Mouse (Mus musculus) spleen, adult 18-20 months (tissue): ENCODE measurements around the gene Pex5l.

Source experiments
- DNase-seq, 2 experiments: peaks; one replicate each; pipeline ENCODE4 v3.0.0; 2022; ENCODE audit warnings: mixed read lengths in 2 of 2

The Pex5l gene

DNA sequence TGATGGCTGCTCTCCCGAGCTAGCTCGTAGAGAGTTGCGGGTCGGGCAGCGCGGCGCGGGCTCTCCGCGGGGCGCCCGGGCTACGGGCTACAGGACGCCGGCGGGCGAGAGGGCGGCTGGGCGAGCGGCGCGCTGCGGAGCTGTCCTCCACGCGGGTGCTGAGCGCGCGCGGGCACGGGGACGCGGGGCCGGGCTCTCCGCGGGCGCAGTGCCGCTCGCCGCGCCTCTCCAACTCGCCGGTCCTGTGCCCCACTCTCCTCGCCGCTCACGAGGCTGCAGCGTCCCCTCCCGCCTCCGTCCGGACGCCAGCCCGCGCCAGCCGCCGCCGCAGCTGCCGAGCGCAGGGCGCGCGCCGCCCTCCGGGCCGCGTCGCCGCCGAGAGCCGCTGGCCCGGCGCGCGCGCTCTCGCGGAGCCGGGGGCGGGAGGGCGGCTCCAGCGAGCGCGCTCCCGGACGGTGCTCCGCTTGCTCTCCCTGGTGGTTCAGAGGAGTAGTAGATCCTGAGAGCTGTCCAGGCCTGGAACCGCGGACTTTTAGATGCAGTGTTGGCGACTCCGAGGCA, at the start of gene Pex5l:
TSS of gene Pex5l (minus strand) at position 347 of the 561 bp plus-strand sequence.
- DNase-seq, result peak in 1 of 2 experiments; percentile 1

GRCm38 (mm10) chr3:33165186-33165585, 22.1 kb upstream of the Pex5l start:
- DNase-seq, result no peak

- DNase-seq, result no peak
Measured at GRCm38 (mm10) chr3:33163821-33164220, 20.8 kb upstream of the Pex5l start.

- no peak for DNase-seq
Measured at GRCm38 (mm10) chr3:33143592-33143991, 545 bp upstream of the Pex5l start.

DNA sequence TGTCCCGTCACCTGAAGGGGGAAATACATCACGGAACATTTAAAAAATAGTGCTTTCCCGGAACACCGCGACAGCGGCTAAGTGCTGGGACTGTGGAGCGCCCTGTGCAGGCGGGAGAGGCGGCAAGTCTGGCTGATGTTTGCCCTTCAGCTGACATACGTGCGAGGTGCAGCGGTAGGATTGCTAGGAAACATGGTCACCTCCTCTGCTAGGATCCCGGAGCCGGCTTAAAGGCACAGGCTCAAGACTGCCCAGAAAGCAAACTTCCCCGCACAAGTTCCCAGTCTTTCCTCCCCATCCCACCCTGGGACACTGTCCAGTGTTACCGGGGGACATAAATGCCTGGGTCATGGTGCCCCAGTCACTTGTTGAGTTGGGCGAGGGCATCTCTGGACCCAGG, 649 bp downstream of the Pex5l start:
- no peak for DNase-seq

DNA sequence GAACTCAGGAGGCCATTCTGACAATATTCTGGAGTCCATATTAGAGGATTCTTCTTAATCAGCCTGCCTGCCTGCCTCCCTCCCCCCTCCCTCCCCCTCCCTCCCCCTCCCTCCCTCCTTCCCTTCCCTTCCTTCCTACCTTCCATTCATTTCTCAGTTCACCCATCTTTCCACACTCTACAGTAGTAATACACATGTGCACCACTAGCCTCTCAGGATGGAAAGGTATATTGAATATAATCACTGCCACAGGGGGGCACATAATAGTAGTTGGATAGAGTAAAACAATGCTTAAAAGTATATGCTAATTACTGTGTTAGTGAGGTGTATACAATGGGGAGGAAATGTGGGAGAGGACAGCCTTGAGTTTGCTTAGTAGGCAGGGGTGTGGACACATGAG, 13.1 kb downstream of the Pex5l start:
- no peak for DNase-seq

- DNase-seq, result no peak
Measured at GRCm38 (mm10) chr3:33124796-33125195, 18.3 kb downstream of the Pex5l start.

- no peak for DNase-seq
Measured at GRCm38 (mm10) chr3:33105785-33106184, 37.3 kb downstream of the Pex5l start.

- DNase-seq, result no peak
Measured at GRCm38 (mm10) chr3:33103501-33103900, 39.5 kb downstream of the Pex5l start.

GRCm38 (mm10) chr3:33098550-33099295, 44.3 kb downstream of the Pex5l start:
- no peak for DNase-seq

GRCm38 (mm10) chr3:33093646-33094045, 49.4 kb downstream of the Pex5l start:
- no peak for DNase-seq

- DNase-seq, result no peak
Measured at GRCm38 (mm10) chr3:33090001-33090400, 53.0 kb downstream of the Pex5l start.

GRCm38 (mm10) chr3:33089470-33089869, 53.6 kb downstream of the Pex5l start:
- DNase-seq, result no peak

DNA sequence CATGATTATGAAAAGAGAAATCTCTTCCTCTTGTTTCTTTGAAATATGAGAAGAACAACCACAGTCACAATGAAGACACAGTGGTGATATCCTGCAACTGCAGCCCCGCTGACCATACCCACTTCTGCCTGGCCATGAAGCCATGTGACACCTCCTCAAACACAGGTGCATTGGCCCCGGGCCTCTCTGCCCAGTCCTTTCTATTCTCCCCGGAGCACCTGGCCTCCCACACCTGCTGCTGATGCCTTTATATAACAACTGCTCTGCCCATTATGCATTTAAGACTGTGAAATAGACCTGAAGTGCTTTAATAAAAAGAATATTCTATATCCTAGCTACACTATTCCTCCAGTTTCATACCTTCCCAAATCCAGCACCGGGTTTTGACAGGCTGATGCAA, 54.8 kb downstream of the Pex5l start:
- DNase-seq, result no peak

- no peak for DNase-seq
Measured at GRCm38 (mm10) chr3:33082806-33083338, 60.2 kb downstream of the Pex5l start.

DNA sequence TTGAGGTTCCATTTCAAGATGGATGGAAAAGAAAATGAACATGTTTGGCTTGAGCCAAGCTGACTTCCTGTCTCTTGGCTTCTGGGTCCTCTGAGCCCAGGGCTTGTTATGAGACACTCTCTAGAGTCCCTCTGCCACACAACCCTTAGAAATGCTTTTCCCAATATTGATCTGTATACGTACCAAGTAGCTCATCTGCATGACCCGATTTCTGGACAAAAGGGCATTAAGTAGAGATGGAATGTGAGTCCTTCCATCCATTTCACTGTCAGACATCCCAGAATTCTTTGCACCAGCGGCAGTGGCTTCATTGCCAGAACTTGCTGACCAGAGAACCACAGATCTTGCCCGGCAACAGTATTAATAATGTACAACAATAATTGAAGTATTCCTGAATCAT, 61.3 kb downstream of the Pex5l start:
- DNase-seq, result no peak

- DNase-seq, result no peak
Measured at GRCm38 (mm10) chr3:33079658-33080057, 63.4 kb downstream of the Pex5l start.

GRCm38 (mm10) chr3:33079171-33079570, 63.9 kb downstream of the Pex5l start:
- DNase-seq, result no peak

GRCm38 (mm10) chr3:33075696-33076095, 67.4 kb downstream of the Pex5l start:
- no peak for DNase-seq

GRCm38 (mm10) chr3:33074266-33074981, 68.6 kb downstream of the Pex5l start:
- DNase-seq, result no peak

GRCm38 (mm10) chr3:33073905-33074265, 69.2 kb downstream of the Pex5l start:
- DNase-seq, result no peak

GRCm38 (mm10) chr3:33070771-33071170, 72.3 kb downstream of the Pex5l start:
- DNase-seq, result no peak

GRCm38 (mm10) chr3:33068146-33068545, 74.9 kb downstream of the Pex5l start:
- DNase-seq, result no peak

- DNase-seq, result no peak
Measured at GRCm38 (mm10) chr3:33063590-33063989, 79.5 kb downstream of the Pex5l start.
